Mouse (Mus musculus) CH12.LX (cell line): Measurements from ENCODE around the gene Wdr75. TPM values are rescaled to one million over a fixed set of nuclear protein-coding genes. Genes with fewer than 3 reads are reported as not detected.
A peak's percentile ranks its signal among the peaks of the same experiment; 100 is the strongest.

Experiments
- DNase-seq: peaks from one replicate; pipeline ENCODE4 v3.0.0-alpha.2; 2013; ENCODE audit errors: extremely low read depth
- H3K27ac ChIP-seq: 2 replicates; pipeline ENCODE4 v1.5.1; 2012; ENCODE audit warnings: low read depth, mild to moderate bottlenecking, control low read depth, moderate library complexity; ENCODE audit not compliant: insufficient read depth
- H3K27me3 ChIP-seq: replicated peaks from 2 replicates; pipeline ENCODE3; 2012; ENCODE audit warnings: inconsistent platforms
- H3K36me3 ChIP-seq, 2 experiments: replicated peaks in 1 of 2; 2 replicates each; pipeline versions ENCODE3 to v1.6.1; 2012; ENCODE audit warnings: inconsistent platforms in 1 of 2, low read length in 1 of 2, mild to moderate bottlenecking in 1 of 2, mixed read lengths in 1 of 2, moderate library complexity in 1 of 2; ENCODE audit not compliant: control insufficient read depth in 1 of 2, insufficient read depth in 1 of 2
- H3K4me1 ChIP-seq, 2 experiments: 2 replicates each; pipeline ENCODE4 v1.6.1; 2012; ENCODE audit warnings: inconsistent platforms in 1 of 2, moderate library complexity in 1 of 2; ENCODE audit not compliant: insufficient read depth in 2 of 2, control insufficient read depth in 1 of 2
- H3K4me2 ChIP-seq: 2 replicates; pipeline ENCODE4 v1.6.1; 2012; ENCODE audit warnings: low read depth, mild to moderate bottlenecking, control low read depth; ENCODE audit not compliant: poor library complexity, insufficient read depth, severe bottlenecking
- H3K4me3 ChIP-seq, 3 experiments: fragments of 150-350 bp in 1 of 3; sonication (generic) in 1 of 3; replicated peaks in 1 of 3; 2 replicates each; pipeline versions ENCODE3 to v1.5.1; 2011 to 2012; ENCODE audit warnings: low read depth in 2 of 3, low read length in 2 of 3, mild to moderate bottlenecking in 2 of 3, moderate library complexity in 2 of 3, control low read depth in 1 of 3, improper control_type of control experiment in 1 of 3, inconsistent platforms in 1 of 3, mixed read lengths in 1 of 3; ENCODE audit not compliant: poor library complexity in 1 of 3
- H3K79me2 ChIP-seq: replicated peaks from 2 replicates; pipeline ENCODE4 v1.6.1; 2012; ENCODE audit warnings: mild to moderate bottlenecking, moderate library complexity; ENCODE audit not compliant: control insufficient read depth, poor library complexity, insufficient read depth, severe bottlenecking; ENCODE audit errors: extremely low read depth
- H3K9ac ChIP-seq: 2 replicates; pipeline ENCODE4 v1.6.1; 2012; ENCODE audit warnings: low read depth, mild to moderate bottlenecking, control low read depth, moderate library complexity; ENCODE audit not compliant: insufficient read depth
- H3K9me3 ChIP-seq: replicated peaks from 2 replicates; pipeline ENCODE3; 2012; ENCODE audit warnings: low read length, inconsistent platforms, mixed read lengths
- BHLHE40 ChIP-seq: IDR thresholded peaks from 2 replicates; pipeline ENCODE4 v1.6.1; 2011; ENCODE audit warnings: mild to moderate bottlenecking, low read depth, low read length, improper control_type of control experiment
- JUND ChIP-seq: conservative IDR thresholded peaks from 2 replicates; pipeline ENCODE4 v1.6.1; 2011; ENCODE audit warnings: low read depth, low read length, improper control_type of control experiment
- MAFK ChIP-seq: IDR thresholded peaks from 2 replicates; pipeline ENCODE4 v1.6.1; 2011; ENCODE audit warnings: low read length, improper control_type of control experiment; ENCODE audit not compliant: insufficient replicate concordance
- POLR2A ChIP-seq: IDR thresholded peaks from 2 replicates; pipeline ENCODE4 v1.6.1; 2011; ENCODE audit warnings: low read depth, mild to moderate bottlenecking, improper control_type of control experiment, low read length
- RAD21 ChIP-seq: IDR thresholded peaks from 2 replicates; pipeline ENCODE4 v1.6.1; 2011; ENCODE audit warnings: low read depth, mild to moderate bottlenecking, low read length, improper control_type of control experiment, moderate library complexity
- RCOR1 ChIP-seq: conservative IDR thresholded peaks from 2 replicates; pipeline ENCODE4 v1.6.1; 2012; ENCODE audit warnings: low read depth, mild to moderate bottlenecking, inconsistent platforms, low read length, improper control_type of control experiment
- SIN3A ChIP-seq: IDR thresholded peaks from 2 replicates; pipeline ENCODE4 v1.6.1; 2012; ENCODE audit warnings: low read length, improper control_type of control experiment, inconsistent platforms
- SMC3 ChIP-seq: IDR thresholded peaks from 2 replicates; pipeline ENCODE4 v1.6.1; 2011; ENCODE audit warnings: low read depth, low read length, improper control_type of control experiment
- USF2 ChIP-seq: conservative IDR thresholded peaks from 2 replicates; pipeline ENCODE4 v1.6.1; 2011; ENCODE audit warnings: low read depth, low read length, improper control_type of control experiment
- ZMIZ1 ChIP-seq: IDR thresholded peaks from 2 replicates; pipeline ENCODE4 v1.6.1; 2012; ENCODE audit warnings: low read depth, mild to moderate bottlenecking, inconsistent platforms, low read length, improper control_type of control experiment
- dilution Hi-C: fragments of 300-500 bp; cut with MboI; formaldehyde crosslinking; loops from 2 replicates; pipeline ENCODE4 v1.14.3; 2020; ENCODE audit warnings: low sequenced_read_pairs; ENCODE audit not compliant: extremely low pct_unique_long_range_greater_than_20kb, extremely low pct_ligation_motif_present
- in situ Hi-C: fragments of 300-500 bp; cut with MboI; formaldehyde crosslinking; loops from 3 replicates; pipeline ENCODE4 v1.14.3; 2019; ENCODE audit warnings: low sequenced_read_pairs, low pct_ligation_motif_present, low pct_unique_long_range_greater_than_20kb, mixed read lengths
- polyA plus RNA-seq: library from polyadenylated mRNA; unstranded; fragments of >175 nt; gene quantifications from 2 replicates; pipeline ENCODE4 v1.2.1, GENCODE M21; 2012; ENCODE audit warnings: low read depth; ENCODE audit not compliant: insufficient read length
- total RNA-seq, 2 experiments: library from RNA; depleted of rRNA; stranded (reverse); fragments of 300-350 nt in 1 of 2; fragments of >200 nt in 1 of 2; gene quantifications; 2 replicates each; pipeline ENCODE4 v1.2.3; 2012 to 2014

The Wdr75 gene
- total and polyA plus RNA-seq, 3 experiments, result 127 to 236 (median 204) TPM

- Histone ChIP-seq H3K27ac (no peak overlapping the region), H3K79me2 (no peaks in the 10 kb centered on the region), H3K9me3 (peaks cover 2% of the 10 kb centered on the region), H3K9ac (no peak overlapping the region), H3K4me1 (peaks cover 0 to 24% of the 10 kb centered on the region in 2 experiments; a peak in 2 of 4 replicates), H3K4me2 (no peak overlapping the region; the same call in 1 of the 2 replicates), H3K27me3 (no peaks in the 10 kb centered on the region), H3K36me3 (no peaks in the 10 kb centered on the region), H3K4me3 (no peak overlapping the region)
- TF ChIP-seq MAFK, result peak; percentile 90
- no peak for TF ChIP-seq POLR2A
- TF ChIP-seq BHLHE40, result no peak
- no peak for TF ChIP-seq SMC3
- TF ChIP-seq SIN3A, result no peak
- no peak for DNase-seq
- in situ Hi-C loops (no loop called here), dilution Hi-C loops (no loop called here)
Observed at GRCm38 (mm10) chr1:45860349-45860748, 65.4 kb downstream of the Wdr75 start.

- TF ChIP-seq RAD21, result no peak
- TF ChIP-seq ZMIZ1, result no peak
- dilution Hi-C loops, result no loop called here
- H3K9me3 ChIP-seq, result peaks cover 2% of the 10 kb centered on the region
- no peak overlapping the region for H3K4me3 ChIP-seq
- H3K4me2 ChIP-seq, result no peak overlapping the region
- H3K79me2 ChIP-seq, result no peaks in the 10 kb centered on the region
- H3K27ac ChIP-seq, result no peak overlapping the region
- peaks cover 0 to 32% of the 10 kb centered on the region in 2 experiments; a peak in 2 of 4 replicates for H3K4me1 ChIP-seq
- no peaks in the 10 kb centered on the region for H3K27me3 ChIP-seq
- no peaks in the 10 kb centered on the region for H3K36me3 ChIP-seq
- in situ Hi-C loops, result no loop called here
- no peak for DNase-seq
- no peak overlapping the region for H3K9ac ChIP-seq
Observed at GRCm38 (mm10) chr1:45861162-45861561, 66.2 kb downstream of the Wdr75 start.

- peaks cover 2% of the 10 kb centered on the region for H3K9me3 ChIP-seq
- DNase-seq, result no peak
- H3K27me3 ChIP-seq, result no peaks in the 10 kb centered on the region
- TF ChIP-seq JUND, result no peak
- TF ChIP-seq, all 38 proteins: peak for 0
- in situ Hi-C loops (no loop called here), dilution Hi-C loops (no loop called here)
- Histone ChIP-seq H3K4me3 (no peak overlapping the region), H3K79me2 (no peaks in the 10 kb centered on the region), H3K27ac (no peak overlapping the region), H3K36me3 (no peaks in the 10 kb centered on the region), H3K4me1 (peaks cover 0 to 37% of the 10 kb centered on the region in 2 experiments; a peak in 2 of 4 replicates), H3K9ac (no peak overlapping the region), H3K4me2 (no peak overlapping the region)
Observed at GRCm38 (mm10) chr1:45863641-45864040, 68.7 kb downstream of the Wdr75 start.

GRCm38 (mm10) chr1:45864564-45865014 lies 69.6 kb downstream of the Wdr75 start:
- H3K27me3 ChIP-seq, result no peaks in the 10 kb centered on the region
- H3K79me2 ChIP-seq, result no peaks in the 10 kb centered on the region
- no peak overlapping the region for H3K4me2 ChIP-seq
- H3K27ac ChIP-seq, result no peak overlapping the region
- TF ChIP-seq RAD21, result no peak
- no peak for TF ChIP-seq RCOR1
- no peak for TF ChIP-seq USF2
- H3K9ac ChIP-seq, result no peak overlapping the region
- peaks cover 2% of the 10 kb centered on the region for H3K9me3 ChIP-seq
- DNase-seq, result no peak
- H3K4me3 ChIP-seq, result no peak overlapping the region
- dilution Hi-C loops, result no loop called here
- in situ Hi-C loops, result no loop called here
- no peaks in the 10 kb centered on the region for H3K36me3 ChIP-seq
- H3K4me1 ChIP-seq, result peaks cover 0 to 45% of the 10 kb centered on the region in 2 experiments; a peak in 2 of 4 replicates
